Mouse (Mus musculus) left cerebral cortex, adult 18-20 months (tissue): ENCODE data around the gene Grm6. TPM values are rescaled to one million over a fixed set of nuclear protein-coding genes. Genes with fewer than 3 reads are reported as not detected.
A peak's percentile ranks its signal among the peaks of the same experiment; 100 is the strongest.

Experiments
- DNase-seq, 2 experiments: peaks; one replicate each; pipeline ENCODE4 v3.0.0; 2021 to 2022; ENCODE audit warnings: low spot score in 2 of 2, mixed read lengths in 1 of 2
- long read RNA-seq, 2 experiments: library from polyadenylated mRNA; stranded (forward); transcript quantifications; one replicate each; pipeline ENCODE4 v2.0.0; 2021
- total RNA-seq, 2 experiments: library from RNA; stranded (reverse); gene quantifications; 2 replicates each; pipeline ENCODE4 v1.2.3; 2021

Grm6 gene
- total RNA-seq: not detected
- long read RNA-seq, experiment 1: 0 reads
- long read RNA-seq, experiment 2: 0 reads

- no peak for DNase-seq
These were observed at the start of gene Grm6 for GRCm38 (mm10) chr11:50850177-50850735. TSS of gene Grm6 (plus strand) at chr11:50850685.

- no peak for DNase-seq
These were observed 36.3 kb upstream of the Grm6 start for GRCm38 (mm10) chr11:50814233-50814632.

- DNase-seq: no peak
These were observed 24.3 kb upstream of the Grm6 start for GRCm38 (mm10) chr11:50826214-50826613.

GRCm38 (mm10) chr11:50827010-50827953, 23.2 kb upstream of the Grm6 start, which contains the start of gene Zfp354c:
TSS of gene Zfp354c (minus strand) at chr11:50827724.
- peak; percentile 86 to 92 for DNase-seq

- DNase-seq: no peak
These were observed 14.8 kb upstream of the Grm6 start for GRCm38 (mm10) chr11:50835727-50836126.

GRCm38 (mm10) chr11:50841023-50841735, 9.3 kb upstream of the Grm6 start, which contains the start of gene Zfp879:
TSS of gene Zfp879 (minus strand) at chr11:50841552.
- peak; percentile 97 to 98 for DNase-seq

GRCm38 (mm10) chr11:50845951-50846350, 4.5 kb upstream of the Grm6 start:
- DNase-seq: no peak

GRCm38 (mm10) chr11:50847047-50847446, 3.4 kb upstream of the Grm6 start:
- peak in 1 of 2 experiments; percentile 5 for DNase-seq

- no peak for DNase-seq
These were observed 1.9 kb upstream of the Grm6 start for GRCm38 (mm10) chr11:50848520-50849137.

- no peak for DNase-seq
These were observed 1.2 kb upstream of the Grm6 start for GRCm38 (mm10) chr11:50849310-50849709.

GRCm38 (mm10) chr11:50850989-50851601, 610 bp downstream of the Grm6 start:
- DNase-seq: peak; percentile 6 to 17

GRCm38 (mm10) chr11:50878641-50879040, 28.2 kb downstream of the Grm6 start:
- DNase-seq: no peak

GRCm38 (mm10) chr11:50883756-50884155, 33.3 kb downstream of the Grm6 start:
- DNase-seq: no peak

GRCm38 (mm10) chr11:50886231-50886932, 35.9 kb downstream of the Grm6 start:
- DNase-seq: no peak

- DNase-seq: no peak
These were observed 36.4 kb downstream of the Grm6 start for GRCm38 (mm10) chr11:50886933-50887293.

GRCm38 (mm10) chr11:50887390-50888128, 37.1 kb downstream of the Grm6 start, which contains the start of gene Zfp454:
TSS of gene Zfp454 (minus strand) at chr11:50887651.
- peak; percentile 94 to 95 for DNase-seq

GRCm38 (mm10) chr11:50892441-50892840, 42.0 kb downstream of the Grm6 start:
- no peak for DNase-seq

- DNase-seq: no peak
These were observed 46.9 kb downstream of the Grm6 start for GRCm38 (mm10) chr11:50897359-50897758.

- DNase-seq: peak in 1 of 2 experiments; percentile 28
These were observed 57.7 kb downstream of the Grm6 start for GRCm38 (mm10) chr11:50908136-50908535.
